Mouse (Mus musculus) ZHBTc4 (cell line): ENCODE results near the gene Popdc3.
"Not testable (repeated sequence)": the region's sequence is repeated elsewhere in the genome, so short reads cannot be mapped to it uniquely, and the experiment has no call there.

ENCODE experiments used
- DNase-seq: peaks from one replicate; pipeline ENCODE4 v3.0.0-alpha.2; 2011; ENCODE audit warnings: low read depth, low spot score

Popdc3 gene

GRCm38 (mm10) chr10:45177798-45178197 lies at the start of gene Popdc3:
Gene Popdc3, plus strand, starts transcription at chr10:45178098.
- DNase-seq: not testable (repeated sequence)

- no peak for DNase-seq
These were observed 48.8 kb upstream of the Popdc3 start for GRCm38 (mm10) chr10:45129105-45129504.

GRCm38 (mm10) chr10:45130004-45130403 lies 47.9 kb upstream of the Popdc3 start:
- DNase-seq: no peak

- peak; percentile 59 for DNase-seq
These were observed 45.5 kb upstream of the Popdc3 start for GRCm38 (mm10) chr10:45132371-45132770.

GRCm38 (mm10) chr10:45136806-45137205 lies 41.1 kb upstream of the Popdc3 start:
- no peak for DNase-seq

- DNase-seq: no peak
These were observed 38.0 kb upstream of the Popdc3 start for GRCm38 (mm10) chr10:45139910-45140309.

GRCm38 (mm10) chr10:45140474-45141212 lies 37.3 kb upstream of the Popdc3 start:
- DNase-seq: no peak

GRCm38 (mm10) chr10:45142359-45142758 lies 35.5 kb upstream of the Popdc3 start:
- DNase-seq: no peak

GRCm38 (mm10) chr10:45144038-45144817 lies 33.7 kb upstream of the Popdc3 start:
- DNase-seq: no peak

GRCm38 (mm10) chr10:45146821-45147220 lies 31.1 kb upstream of the Popdc3 start:
- no peak for DNase-seq

GRCm38 (mm10) chr10:45151137-45151536 lies 26.8 kb upstream of the Popdc3 start:
- peak; percentile 82 for DNase-seq

GRCm38 (mm10) chr10:45151771-45152692 lies 25.9 kb upstream of the Popdc3 start:
- no peak for DNase-seq

- no peak for DNase-seq
These were observed 23.3 kb upstream of the Popdc3 start for GRCm38 (mm10) chr10:45154557-45155060.

GRCm38 (mm10) chr10:45165851-45166250 lies 12.0 kb upstream of the Popdc3 start:
- DNase-seq: no peak

- DNase-seq: no peak
These were observed 4.0 kb upstream of the Popdc3 start for GRCm38 (mm10) chr10:45173927-45174326.

- DNase-seq: no peak
These were observed 3.6 kb upstream of the Popdc3 start for GRCm38 (mm10) chr10:45174345-45174744.

- DNase-seq: no peak
These were observed 2.9 kb downstream of the Popdc3 start for GRCm38 (mm10) chr10:45180677-45181326.

GRCm38 (mm10) chr10:45181344-45181743 lies 3.4 kb downstream of the Popdc3 start:
- DNase-seq: no peak

GRCm38 (mm10) chr10:45185457-45185856 lies 7.6 kb downstream of the Popdc3 start:
- DNase-seq: no peak

- DNase-seq: peak; percentile 75
These were observed 15.7 kb downstream of the Popdc3 start for GRCm38 (mm10) chr10:45193330-45194310.
